Mouse (Mus musculus) yolk sac, embryonic 10.5 days (tissue): ENCODE results near the gene Lcn2.
A peak's percentile ranks its signal among the peaks of the same experiment; 100 is the strongest.

ENCODE experiments used
- DNase-seq: peaks from one replicate; pipeline ENCODE4 v3.0.0-alpha.2; 2017; ENCODE audit warnings: low spot score

Lcn2 gene

GRCm38 (mm10) chr2:32387706-32388490 is at the start of gene Lcn2:
Lcn2 (minus strand) TSS chr2:32388252.
- DNase-seq: no peak

- no peak for DNase-seq
Observed at GRCm38 (mm10) chr2:32437612-32438166, 49.6 kb upstream of the Lcn2 start.

- no peak for DNase-seq
Observed at GRCm38 (mm10) chr2:32436686-32437372, 48.8 kb upstream of the Lcn2 start.

GRCm38 (mm10) chr2:32430701-32431676 is 42.9 kb upstream of the Lcn2 start:
- DNase-seq: peak; percentile 78

GRCm38 (mm10) chr2:32429215-32429891 is 41.3 kb upstream of the Lcn2 start:
- DNase-seq: no peak

- no peak for DNase-seq
Observed at GRCm38 (mm10) chr2:32428262-32428722, 40.2 kb upstream of the Lcn2 start.

- no peak for DNase-seq
Observed at GRCm38 (mm10) chr2:32427720-32428119, 39.7 kb upstream of the Lcn2 start.

- no peak for DNase-seq
Observed at GRCm38 (mm10) chr2:32426141-32426540, 38.1 kb upstream of the Lcn2 start.

GRCm38 (mm10) chr2:32425568-32425967 is 37.5 kb upstream of the Lcn2 start:
- no peak for DNase-seq

GRCm38 (mm10) chr2:32424796-32425195 is 36.7 kb upstream of the Lcn2 start:
- no peak for DNase-seq

GRCm38 (mm10) chr2:32423481-32424331 is 35.7 kb upstream of the Lcn2 start:
- DNase-seq: peak; percentile 89

- DNase-seq: no peak
Observed at GRCm38 (mm10) chr2:32421851-32422251, 33.8 kb upstream of the Lcn2 start.

- DNase-seq: no peak
Observed at GRCm38 (mm10) chr2:32420647-32421046, 32.6 kb upstream of the Lcn2 start.

GRCm38 (mm10) chr2:32420066-32420608 is 32.1 kb upstream of the Lcn2 start:
- DNase-seq: no peak

- peak; percentile 51 for DNase-seq
Observed at GRCm38 (mm10) chr2:32419359-32419758, 31.3 kb upstream of the Lcn2 start.

GRCm38 (mm10) chr2:32418430-32419151 is 30.5 kb upstream of the Lcn2 start:
- peak; percentile 63 for DNase-seq

- DNase-seq: no peak
Observed at GRCm38 (mm10) chr2:32417486-32417885, 29.4 kb upstream of the Lcn2 start.

GRCm38 (mm10) chr2:32416556-32416955 is 28.5 kb upstream of the Lcn2 start:
- DNase-seq: no peak

GRCm38 (mm10) chr2:32415801-32416200 is 27.7 kb upstream of the Lcn2 start:
- no peak for DNase-seq
